Mouse (Mus musculus): ENCODE results near the gene Fhit.

Gene Fhit

DNA sequence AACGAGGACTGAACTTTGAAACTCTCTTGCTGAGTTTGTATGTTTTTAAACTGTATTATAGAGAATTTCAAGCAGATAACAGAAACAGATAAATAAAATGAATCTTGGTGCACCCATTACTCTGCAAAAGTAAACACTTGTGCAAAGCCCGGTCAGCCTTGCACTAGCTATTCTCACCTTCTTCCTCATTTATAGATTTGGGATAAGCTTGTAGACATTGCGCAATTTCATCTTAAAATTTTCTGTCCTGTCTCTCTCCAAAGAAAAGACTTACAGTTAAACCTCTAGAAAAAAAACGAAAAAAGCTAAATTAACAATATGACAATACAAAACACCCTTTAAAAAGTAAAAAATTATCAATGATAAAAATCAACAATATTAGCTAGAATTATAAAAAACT is 795.0 kb downstream of the Fhit start:
- DNase-seq (ENCODE audit: extremely low spot score), result no peak

DNA sequence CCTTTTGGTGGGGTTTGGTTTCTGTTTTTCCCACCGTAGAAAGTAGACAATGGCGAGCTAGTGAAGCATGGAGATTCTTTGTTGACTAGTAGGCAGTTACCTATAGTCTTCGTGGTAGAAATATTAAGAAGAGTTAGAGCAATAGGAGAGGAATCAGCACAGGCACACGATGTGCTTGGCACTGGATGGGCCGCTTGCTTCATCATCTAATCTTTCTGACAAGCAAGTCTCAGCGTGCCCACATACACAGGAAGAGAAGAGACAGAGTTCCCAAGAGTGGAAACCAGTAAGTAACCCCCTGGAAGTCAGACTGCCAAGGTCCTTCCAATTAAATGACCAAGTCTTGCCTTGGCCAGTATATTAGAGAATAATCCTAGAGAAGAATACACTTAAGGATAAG is 797.6 kb downstream of the Fhit start:
- no peak for DNase-seq (ENCODE audit: extremely low spot score)

DNA sequence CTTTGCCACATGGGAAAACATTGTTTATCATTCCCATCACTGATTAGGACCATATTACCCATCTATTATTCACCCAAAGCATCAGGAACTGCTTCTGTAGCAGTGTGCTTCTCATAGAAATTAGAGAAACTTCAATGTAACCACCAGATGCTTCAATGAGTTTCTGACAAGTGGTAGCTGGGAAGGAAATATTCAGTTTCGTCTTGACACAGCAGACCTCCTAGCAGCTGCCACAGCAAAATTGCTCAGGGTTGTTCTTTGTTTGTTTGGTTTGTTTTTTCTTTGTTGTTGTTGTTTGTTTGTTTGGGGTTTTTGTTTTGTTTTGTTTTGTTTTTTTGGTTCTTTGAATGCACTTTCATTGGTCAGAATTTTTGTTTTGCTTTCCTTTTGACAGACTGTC is 798.5 kb downstream of the Fhit start:
- no peak for DNase-seq (ENCODE audit: extremely low spot score)

DNA sequence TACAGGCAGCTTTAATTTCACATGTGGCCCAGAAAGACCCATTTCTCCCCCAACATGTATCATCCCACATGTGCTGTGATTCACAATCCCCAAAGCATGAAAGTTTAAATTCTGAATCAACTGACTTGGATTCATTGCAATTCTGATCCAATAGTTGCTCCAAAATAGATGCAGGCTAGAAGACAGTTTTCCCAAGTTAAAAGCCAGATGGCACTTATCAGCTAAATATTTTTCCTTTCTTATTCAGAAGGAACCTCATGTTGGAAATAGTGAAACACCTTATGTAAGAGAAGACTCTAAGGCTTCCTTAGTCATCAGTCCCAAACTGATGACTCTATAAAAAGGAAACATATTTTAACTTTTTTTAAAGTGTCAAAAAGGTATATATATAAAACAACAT is 815.9 kb downstream of the Fhit start:
- DNase-seq (ENCODE audit: extremely low spot score), result no peak

DNA sequence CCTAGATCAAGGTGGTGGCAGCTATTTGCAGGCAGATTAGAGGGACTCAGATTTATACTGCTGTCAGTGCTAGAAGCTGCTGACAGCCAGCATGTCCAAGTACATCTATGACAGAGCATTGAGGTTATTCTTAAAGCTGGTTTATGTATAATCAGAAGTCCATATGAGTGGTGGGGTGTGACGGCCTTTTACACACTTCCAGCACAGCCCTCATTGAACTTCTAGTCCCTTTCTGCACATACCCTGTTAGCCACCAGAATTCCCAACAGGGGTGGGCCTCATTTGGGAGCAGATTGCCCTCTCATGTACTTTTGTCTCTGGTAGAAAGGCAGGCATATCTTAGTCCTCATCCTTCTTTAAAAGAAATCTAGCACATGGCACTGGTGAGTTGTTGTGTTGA is 817.8 kb downstream of the Fhit start:
- DNase-seq (ENCODE audit: extremely low spot score), result no peak

DNA sequence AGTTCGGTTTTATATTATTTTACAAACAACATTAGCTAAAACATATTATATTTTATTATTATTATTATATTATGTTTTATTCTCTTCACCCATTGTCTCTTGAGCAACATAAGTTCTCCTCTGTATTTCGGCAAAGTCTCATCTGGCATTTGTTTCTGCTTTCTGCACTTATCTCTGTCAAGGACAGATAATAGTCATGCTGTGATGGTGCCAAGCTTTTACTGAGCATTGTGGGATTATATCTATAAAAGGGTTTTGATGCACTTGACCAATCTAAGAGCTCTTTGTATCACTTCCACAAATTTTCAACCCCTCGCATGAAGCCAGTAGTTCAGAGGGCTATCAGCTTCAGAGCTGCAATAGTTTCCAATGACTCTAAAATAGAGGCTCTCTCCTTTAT is 845.1 kb downstream of the Fhit start:
- no peak for DNase-seq (ENCODE audit: extremely low spot score)

DNA sequence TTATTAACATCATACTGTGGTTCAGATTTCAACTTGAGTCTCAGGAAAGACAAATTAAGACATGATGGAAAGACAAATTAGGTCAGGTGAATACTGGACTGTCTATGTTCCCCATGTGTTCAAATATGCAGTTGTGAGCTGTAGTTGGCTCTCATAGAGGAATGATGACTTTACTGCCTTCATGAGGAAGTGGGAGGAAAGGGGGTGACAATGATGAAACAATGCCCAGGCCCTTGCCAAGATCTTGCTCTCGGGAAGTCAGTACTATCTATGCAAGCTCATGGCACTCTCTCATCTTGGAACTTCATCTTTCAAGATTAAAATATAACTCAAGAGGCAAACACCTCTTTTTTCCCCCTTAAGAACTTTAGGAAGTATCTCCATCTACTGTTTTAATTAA is 849.6 kb downstream of the Fhit start:
- no peak for DNase-seq (ENCODE audit: extremely low spot score)

DNA sequence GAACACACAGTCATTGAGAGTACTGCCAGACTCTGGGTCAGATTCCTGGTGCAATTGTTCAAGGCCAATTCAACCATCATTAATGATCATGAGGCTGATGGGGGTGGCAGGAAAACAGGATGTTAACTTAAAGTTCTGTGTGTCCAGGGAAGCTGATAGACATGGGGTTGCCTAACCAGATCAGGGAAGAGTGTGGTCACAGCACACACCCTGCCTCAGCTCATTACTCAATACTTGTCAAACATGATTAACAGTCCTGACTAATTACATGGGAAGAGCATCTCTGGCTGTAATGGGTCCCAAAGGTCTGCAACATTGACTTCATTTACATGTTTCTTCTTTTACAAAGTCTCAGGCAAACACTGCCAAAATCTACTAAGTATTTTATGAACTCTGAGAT is 856.5 kb downstream of the Fhit start:
- no peak for DNase-seq (ENCODE audit: extremely low spot score)

DNA sequence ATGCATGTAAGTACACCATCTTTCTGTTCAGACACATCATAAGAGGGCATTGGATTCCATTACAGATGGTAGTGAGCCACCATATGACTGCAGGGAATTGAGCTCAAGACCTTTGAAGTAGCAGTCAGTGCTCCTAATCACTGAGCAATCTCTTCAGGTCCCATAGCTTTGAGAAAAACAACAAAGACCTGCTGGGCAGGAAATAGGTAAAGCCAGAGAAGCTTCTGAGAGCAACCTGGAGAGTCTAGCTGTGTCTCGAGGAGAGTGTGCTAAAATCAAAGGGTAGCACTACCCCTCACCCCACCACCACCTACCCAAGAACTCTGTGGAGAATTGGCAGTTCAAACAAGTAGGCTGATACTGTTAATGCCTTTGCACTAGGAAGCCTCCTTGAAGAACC is 860.3 kb downstream of the Fhit start:
- DNase-seq (ENCODE audit: extremely low spot score), result no peak

DNA sequence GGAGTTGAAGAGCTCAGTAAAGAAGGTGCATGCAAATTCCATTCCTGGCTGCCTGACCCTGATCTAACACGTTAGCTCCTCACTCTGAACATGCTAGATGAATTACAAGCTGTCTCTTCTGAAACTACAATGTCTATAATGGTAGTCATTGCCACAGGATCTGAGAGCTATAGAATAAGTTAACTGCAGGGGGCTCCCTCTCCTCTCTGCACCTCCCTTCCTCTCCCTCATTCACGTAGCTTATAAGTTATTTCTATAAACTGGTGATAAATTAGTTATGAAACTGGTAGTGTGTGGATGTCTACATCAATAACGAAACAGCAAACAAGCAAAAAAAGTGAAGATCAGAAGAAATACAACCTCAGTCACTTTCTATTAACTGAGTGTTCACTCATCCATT is 860.9 kb downstream of the Fhit start:
- DNase-seq (ENCODE audit: extremely low spot score), result no peak

DNA sequence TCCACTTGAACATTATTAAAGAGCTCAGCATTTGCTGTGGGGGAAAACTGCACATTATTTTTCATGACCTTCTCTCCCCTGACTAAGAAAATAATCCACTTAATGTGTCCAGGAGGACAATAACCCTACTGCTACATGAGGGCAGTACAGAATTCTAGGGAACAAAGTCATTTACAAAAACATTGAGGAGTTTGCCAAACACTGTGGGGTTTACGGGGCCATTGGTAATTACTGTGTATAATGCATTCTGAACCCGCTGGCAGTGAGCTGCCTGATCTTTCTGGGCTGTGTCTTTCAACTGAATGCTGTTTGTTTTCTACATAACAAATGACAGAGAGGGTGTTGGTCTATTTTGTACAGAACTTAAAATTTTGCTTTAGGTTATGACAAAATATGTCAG is 862.8 kb downstream of the Fhit start:
- DNase-seq (ENCODE audit: extremely low spot score), result no peak

DNA sequence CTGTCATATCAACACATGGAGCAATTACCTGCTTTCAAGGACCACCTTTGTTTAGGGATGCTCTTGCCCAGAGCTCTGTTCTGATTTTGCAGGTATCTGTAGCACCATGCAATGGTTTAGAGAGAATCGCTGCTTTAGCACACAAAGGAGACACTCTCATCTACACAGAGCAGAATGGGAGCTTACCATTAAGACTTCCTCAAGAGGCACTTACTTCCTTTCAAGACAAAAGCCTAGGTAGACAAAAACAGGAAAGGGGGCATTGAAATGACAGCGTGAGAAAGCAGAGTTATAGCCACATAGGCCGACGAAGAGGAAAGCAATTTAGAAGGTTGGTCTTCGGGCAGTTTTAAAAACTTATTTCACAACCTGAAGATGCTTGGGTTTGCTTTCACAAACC is 872.8 kb downstream of the Fhit start:
- DNase-seq (ENCODE audit: extremely low spot score), result no peak

DNA sequence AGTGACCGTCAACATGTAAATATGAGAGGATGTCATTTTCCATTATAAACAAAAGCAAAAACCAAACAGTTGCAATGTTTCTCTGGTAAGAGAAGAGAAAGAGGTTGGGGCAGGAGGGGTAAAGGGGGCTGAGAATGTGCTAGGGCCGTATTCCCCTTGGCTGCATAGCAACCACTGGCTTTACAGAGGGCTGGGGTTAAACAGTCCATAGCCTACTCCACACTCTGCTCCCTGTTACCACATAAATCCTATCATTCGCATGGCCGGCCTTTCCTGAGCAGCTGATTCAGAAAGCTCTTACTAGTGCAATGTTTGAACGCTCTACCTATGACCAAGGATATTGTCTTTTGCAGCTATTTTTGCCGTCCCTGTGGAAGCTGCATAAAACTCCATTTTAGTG is 875.8 kb downstream of the Fhit start:
- DNase-seq (ENCODE audit: extremely low spot score), result peak; percentile 5

DNA sequence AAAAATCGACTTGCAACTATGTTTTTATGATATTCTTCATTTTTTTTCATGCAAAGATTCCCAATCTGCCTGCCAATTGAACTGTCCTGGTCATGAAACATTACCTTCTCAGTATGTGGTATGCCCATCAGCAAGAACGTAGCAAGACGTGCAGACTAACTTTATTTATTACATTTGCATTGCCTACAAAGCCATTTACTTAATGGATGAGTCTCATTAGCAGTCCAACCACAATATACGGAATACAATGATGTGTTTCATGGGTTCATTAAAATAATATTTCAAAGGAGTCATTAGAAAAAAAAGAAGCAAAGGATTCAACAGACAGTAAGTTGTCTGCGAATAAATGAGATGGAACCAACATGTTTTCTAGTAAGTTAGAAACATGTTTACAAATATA is 933.1 kb downstream of the Fhit start:
- no peak for DNase-seq (ENCODE audit: extremely low spot score)

DNA sequence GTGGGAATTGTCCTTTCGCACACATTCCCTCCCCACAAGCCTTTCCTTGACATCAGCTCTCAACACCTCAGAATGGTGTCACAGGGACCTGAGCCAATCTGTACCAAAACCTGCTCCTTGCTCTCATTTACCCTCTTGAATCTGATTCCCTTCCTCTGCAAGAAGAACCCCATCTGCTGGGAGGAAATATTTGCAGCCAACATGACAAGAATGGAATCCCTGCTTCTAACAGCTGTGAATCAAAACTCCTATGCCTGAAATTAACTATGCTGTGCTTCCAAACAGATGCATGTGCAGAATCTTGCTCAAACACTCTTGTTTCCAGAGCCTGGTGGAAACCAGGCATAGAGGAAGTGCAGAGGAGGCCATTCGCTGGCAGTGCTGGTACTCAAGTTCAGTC is 940.0 kb downstream of the Fhit start:
- DNase-seq (ENCODE audit: extremely low spot score), result no peak

DNA sequence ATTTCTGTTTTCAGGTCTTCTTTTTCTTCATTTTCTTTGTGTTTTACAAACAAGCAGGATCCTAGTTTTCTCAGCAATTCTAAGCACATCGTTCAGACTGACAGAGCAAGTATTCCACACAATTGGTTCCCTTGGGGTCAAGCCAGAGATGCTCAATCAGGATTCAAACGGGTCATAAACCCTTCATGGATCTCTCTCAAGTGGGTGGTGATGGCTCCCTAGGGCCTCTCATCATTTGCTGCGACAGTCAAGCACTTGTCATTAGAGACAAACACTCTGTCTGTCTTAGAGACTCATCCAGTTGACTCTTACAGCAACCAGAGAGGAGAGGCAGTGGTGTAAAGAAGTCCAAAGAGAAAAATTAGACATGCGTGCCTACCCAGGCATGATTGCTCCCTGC is 948.6 kb downstream of the Fhit start:
- peak; percentile 16 for DNase-seq (ENCODE audit: extremely low spot score)

DNA sequence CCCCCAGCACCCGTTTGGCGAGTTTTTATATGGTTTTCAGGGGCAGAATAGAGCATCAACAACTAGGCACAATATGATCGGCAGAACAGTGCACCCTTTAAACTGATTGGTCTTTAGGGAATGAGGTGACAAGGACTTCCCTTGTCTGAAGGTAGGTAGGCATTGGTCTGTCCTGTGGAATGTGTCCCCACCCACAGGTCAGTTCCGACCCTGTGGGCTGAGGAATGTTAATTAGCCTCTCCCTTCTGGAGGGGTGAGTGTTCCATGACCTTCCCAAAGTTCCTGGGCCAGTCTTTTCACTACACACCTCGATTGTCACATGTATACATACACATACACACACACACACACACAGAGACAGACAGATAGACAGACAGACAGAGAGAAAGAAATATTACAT is 950.7 kb downstream of the Fhit start:
- DNase-seq (ENCODE audit: extremely low spot score), result no peak

DNA sequence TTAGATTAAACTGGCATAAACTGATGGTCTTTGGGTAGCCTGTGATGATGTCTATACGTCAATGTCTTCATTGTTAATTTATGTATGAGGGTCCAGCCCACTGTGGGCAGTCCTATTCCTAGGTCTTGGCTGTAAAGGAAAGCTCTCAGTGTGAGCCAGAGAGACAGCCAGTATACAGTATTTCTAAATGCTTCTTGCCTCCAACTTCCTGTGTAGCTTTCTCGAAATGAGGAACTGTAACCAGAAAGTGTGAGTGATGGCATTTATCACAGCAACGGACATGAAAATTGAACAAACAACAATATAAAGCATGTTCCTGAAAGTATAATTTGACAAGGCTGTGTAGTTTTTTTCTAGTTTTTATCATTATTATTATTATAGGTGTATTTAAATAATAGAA is 952.8 kb downstream of the Fhit start:
- DNase-seq (ENCODE audit: extremely low spot score), result no peak

DNA sequence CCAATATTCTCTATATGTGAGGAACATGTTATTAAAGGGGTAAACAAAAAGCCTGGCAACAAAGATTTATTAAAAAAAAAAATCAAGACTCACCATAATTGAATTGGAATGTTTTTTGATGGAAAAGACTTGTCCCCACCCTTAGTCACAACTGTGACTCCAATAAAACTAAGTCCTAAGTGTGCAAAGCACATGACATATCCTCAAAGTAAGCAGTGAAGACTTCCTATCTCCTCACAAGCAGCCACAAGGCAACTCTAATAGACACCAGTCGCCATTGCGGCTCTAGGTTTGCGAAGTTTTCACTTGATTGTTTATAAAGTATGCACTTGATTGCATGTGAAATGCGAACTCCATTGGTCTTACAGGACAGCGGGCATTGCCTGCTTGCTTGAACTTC is 956.1 kb downstream of the Fhit start:
- DNase-seq (ENCODE audit: extremely low spot score), result no peak

DNA sequence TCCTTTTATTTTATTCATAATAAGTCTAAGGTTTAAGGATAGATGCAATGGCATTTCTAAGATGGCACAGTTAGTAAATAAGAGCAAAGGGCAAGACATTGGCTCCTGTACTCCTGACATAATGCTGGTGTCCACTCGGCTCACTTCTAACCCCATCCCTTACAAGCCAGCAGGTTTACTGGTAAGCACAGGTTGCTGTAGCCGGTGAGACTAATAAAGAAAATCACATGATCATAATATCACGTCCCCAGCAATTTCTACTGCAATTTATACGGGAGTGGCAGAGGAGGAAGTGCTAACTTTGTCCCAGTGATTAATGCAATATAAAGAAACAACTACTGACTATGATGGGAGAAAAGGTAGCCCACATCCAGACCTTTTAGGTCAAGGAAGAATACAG is 956.5 kb downstream of the Fhit start:
- no peak for DNase-seq (ENCODE audit: extremely low spot score)

DNA sequence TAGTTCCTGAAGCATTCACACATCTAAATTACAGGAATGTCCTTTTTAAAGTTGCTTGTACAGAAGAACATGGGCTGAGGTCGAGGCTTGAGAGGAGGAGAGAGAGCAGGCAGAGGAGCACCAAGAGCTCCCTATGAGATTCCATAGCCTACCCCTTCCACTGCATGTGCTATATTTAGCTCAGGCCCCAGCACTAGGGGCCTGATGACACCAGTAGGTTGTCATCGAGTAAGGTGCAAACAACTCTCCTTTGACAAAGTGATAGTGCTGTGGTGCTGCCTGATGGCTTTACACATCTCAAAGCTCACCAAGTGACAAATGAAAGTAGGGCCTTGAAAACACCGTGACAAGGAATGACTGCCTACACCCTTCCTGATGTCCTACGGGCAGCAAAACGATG is 967.7 kb downstream of the Fhit start:
- DNase-seq (ENCODE audit: extremely low spot score), result no peak

DNA sequence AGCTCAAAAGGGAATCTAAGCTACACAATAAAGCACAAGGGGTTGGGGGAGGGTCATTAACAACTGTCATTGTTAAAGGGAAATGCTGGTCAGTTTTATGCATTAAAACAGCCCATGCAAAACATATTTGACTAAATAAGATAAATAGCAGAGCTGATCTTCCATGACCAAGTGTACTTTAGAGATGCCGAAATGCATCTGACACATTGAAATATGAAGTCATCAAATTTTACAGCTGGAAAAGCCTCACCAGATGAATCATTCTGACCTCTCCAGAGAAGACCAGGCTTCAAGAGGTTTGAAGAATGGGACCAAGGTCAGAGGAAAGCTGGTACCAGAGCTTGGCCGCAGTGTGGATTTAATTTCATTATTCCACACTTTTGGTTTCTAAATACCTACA is 990.1 kb downstream of the Fhit start:
- no peak for DNase-seq (ENCODE audit: extremely low spot score)

DNA sequence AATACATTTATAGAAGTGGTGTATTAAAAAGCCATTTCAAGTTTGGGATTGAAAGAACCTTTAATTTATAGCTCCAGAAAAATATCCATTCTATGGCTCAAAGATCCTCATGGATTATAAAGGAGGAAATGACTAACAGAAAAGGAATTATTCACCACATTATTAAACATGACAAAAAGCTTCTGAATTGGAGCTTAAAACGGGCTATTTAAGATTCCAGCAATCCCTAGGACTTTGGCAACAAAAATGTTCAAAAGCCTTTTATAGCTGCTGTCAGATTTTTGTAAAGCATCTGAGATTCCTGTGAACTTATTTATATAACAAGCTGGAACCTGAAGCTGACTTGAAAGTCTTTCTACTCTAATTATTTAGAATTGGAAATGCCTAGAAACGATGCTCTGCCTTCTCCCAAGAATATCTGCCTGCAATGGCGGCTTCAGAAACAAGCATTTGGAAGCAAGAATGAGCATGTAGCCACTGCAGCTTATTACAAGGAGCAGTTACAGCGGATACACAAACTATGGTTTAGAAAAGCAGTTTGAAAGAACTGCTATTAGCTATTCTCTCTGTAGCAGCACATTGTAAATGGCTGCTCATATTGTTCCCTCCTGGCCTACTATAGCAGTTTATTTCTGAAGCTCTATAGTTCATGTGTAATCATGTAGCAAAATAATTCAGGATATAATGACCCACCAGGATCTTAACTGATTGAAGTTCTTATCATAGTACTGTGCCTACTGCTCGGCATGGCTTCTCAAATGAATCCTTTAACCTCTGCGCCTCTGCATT is 995.0 kb downstream of the Fhit start:
- no peak for DNase-seq (ENCODE audit: extremely low spot score)

DNA sequence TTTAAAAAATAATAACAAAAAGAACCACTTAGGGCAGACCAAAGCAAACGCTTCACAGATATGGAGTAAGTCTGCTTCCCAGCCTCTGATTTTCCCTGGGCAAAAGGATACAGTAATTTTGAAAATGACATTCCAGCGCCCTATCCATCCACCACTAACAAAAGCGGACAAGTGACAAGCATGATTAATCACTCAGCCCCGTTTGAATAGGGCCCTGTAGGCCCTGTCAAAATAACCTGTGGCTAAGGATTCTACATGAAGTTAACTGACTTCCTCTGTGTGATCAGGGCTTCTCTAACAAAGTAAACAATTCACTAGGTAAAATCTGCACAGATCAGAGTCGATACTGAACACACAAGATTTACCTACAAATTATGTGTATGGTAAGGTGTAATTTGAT is 1012.0 kb downstream of the Fhit start:
- DNase-seq (ENCODE audit: extremely low spot score), result peak; percentile 27
